Mouse (Mus musculus): ENCODE data around the gene Gm9918.

Gm9918 gene

GRCm38 (mm10) chr15:102244306-102245191 lies 25.8 kb upstream of the Gm9918 start:
- intact Hi-C loops (cut with DNase I): no loop called here

- intact Hi-C loops (cut with DNase I): no loop called here
Observed at GRCm38 (mm10) chr15:102245461-102245881, 24.9 kb upstream of the Gm9918 start.

GRCm38 (mm10) chr15:102245891-102246741 lies 24.2 kb upstream of the Gm9918 start:
- intact Hi-C loops (cut with DNase I): no loop called here

- intact Hi-C loops (cut with DNase I): no loop called here
Observed at GRCm38 (mm10) chr15:102246866-102247251, 23.5 kb upstream of the Gm9918 start.

- intact Hi-C loops (cut with DNase I): no loop called here
Observed at GRCm38 (mm10) chr15:102247252-102248130, 22.9 kb upstream of the Gm9918 start.

GRCm38 (mm10) chr15:102248131-102248811 lies 22.1 kb upstream of the Gm9918 start:
- intact Hi-C loops (cut with DNase I): no loop called here

- intact Hi-C loops (cut with DNase I): no loop called here
Observed at GRCm38 (mm10) chr15:102248812-102249191, 21.6 kb upstream of the Gm9918 start.

- intact Hi-C loops (cut with DNase I): no loop called here
Observed at GRCm38 (mm10) chr15:102249251-102249691, 21.1 kb upstream of the Gm9918 start.

GRCm38 (mm10) chr15:102249967-102250366 lies 20.4 kb upstream of the Gm9918 start:
- intact Hi-C loops (cut with DNase I): no loop called here

GRCm38 (mm10) chr15:102250521-102250920 lies 19.8 kb upstream of the Gm9918 start:
- intact Hi-C loops (cut with DNase I): no loop called here

- intact Hi-C loops (cut with DNase I): no loop called here
Observed at GRCm38 (mm10) chr15:102255547-102256255, 14.7 kb upstream of the Gm9918 start.

- intact Hi-C loops (cut with DNase I): no loop called here
Observed at GRCm38 (mm10) chr15:102256431-102257201, 13.7 kb upstream of the Gm9918 start.

- intact Hi-C loops (cut with DNase I): no loop called here
Observed at GRCm38 (mm10) chr15:102257202-102258075, 12.9 kb upstream of the Gm9918 start, which contains the start of gene Rarg. Gene Rarg, minus strand, starts transcription at chr15:102257517.

GRCm38 (mm10) chr15:102258076-102258470 lies 12.3 kb upstream of the Gm9918 start:
- intact Hi-C loops (cut with DNase I): no loop called here

- intact Hi-C loops (cut with DNase I): no loop called here
Observed at GRCm38 (mm10) chr15:102258581-102259253, 11.6 kb upstream of the Gm9918 start.

GRCm38 (mm10) chr15:102262582-102262981 lies 7.8 kb upstream of the Gm9918 start:
- intact Hi-C loops (cut with DNase I): no loop called here

- intact Hi-C loops (cut with DNase I): no loop called here
Observed at GRCm38 (mm10) chr15:102263037-102263436, 7.3 kb upstream of the Gm9918 start.

Measured in adrenal gland (tissue).